Mouse (Mus musculus) ES-E14 (cell line): ENCODE measurements around the gene Gucy2e. TPM values are rescaled to one million over a fixed set of nuclear protein-coding genes. Genes with fewer than 3 reads are reported as not detected.

ENCODE experiments used
- DNase-seq: peaks from one replicate; pipeline ENCODE4 v3.0.0-alpha.2; 2013; ENCODE audit warnings: low read depth, low spot score
- H3K27ac ChIP-seq: 2 replicates; pipeline ENCODE4 v1.5.1; 2012; ENCODE audit warnings: low read depth, mild to moderate bottlenecking, low read length, moderate library complexity, mixed read lengths; ENCODE audit not compliant: poor library complexity, insufficient read depth, severe bottlenecking
- H3K36me3 ChIP-seq: 2 replicates; pipeline ENCODE4 v1.6.1; 2012; ENCODE audit warnings: mild to moderate bottlenecking, low read length, moderate library complexity, mixed read lengths; ENCODE audit not compliant: control insufficient read depth, poor library complexity, insufficient read depth, severe bottlenecking
- H3K4me1 ChIP-seq, 2 experiments: fragments of 150-350 bp in 1 of 2; sonication (generic) in 1 of 2; 2 replicates each; pipeline ENCODE4 v1.6.1; 2012; ENCODE audit warnings: low read length in 2 of 2, mild to moderate bottlenecking in 1 of 2, mixed read lengths in 1 of 2; ENCODE audit not compliant: control insufficient read depth in 2 of 2, insufficient read depth in 2 of 2, poor library complexity in 1 of 2
- H3K4me3 ChIP-seq, 2 experiments: fragments of 150-350 bp in 1 of 2; sonication (generic) in 1 of 2; 2 replicates each; pipeline ENCODE4 v1.5.1; 2012; ENCODE audit warnings: low read length in 2 of 2, low read depth in 1 of 2, mild to moderate bottlenecking in 1 of 2, mixed read lengths in 1 of 2; ENCODE audit not compliant: insufficient read depth in 1 of 2, poor library complexity in 1 of 2, severe bottlenecking in 1 of 2
- H3K9ac ChIP-seq: 2 replicates; pipeline ENCODE4 v1.6.1; 2012; ENCODE audit warnings: low read depth, mild to moderate bottlenecking, low read length, mixed read lengths; ENCODE audit not compliant: poor library complexity, insufficient read depth, severe bottlenecking
- H3K9me3 ChIP-seq: fragments of 150-350 bp; sonication (generic); 2 replicates; pipeline ENCODE4 v1.6.1; 2012; ENCODE audit warnings: low read depth, mild to moderate bottlenecking, low read length; ENCODE audit not compliant: control insufficient read depth, insufficient read depth
- CHD2 ChIP-seq: IDR thresholded peaks from 2 replicates; pipeline ENCODE4 v1.6.1; 2014; ENCODE audit warnings: mild to moderate bottlenecking, low read depth, low read length, inconsistent platforms
- HCFC1 ChIP-seq: IDR thresholded peaks from 2 replicates; pipeline ENCODE4 v1.6.1; 2012; ENCODE audit warnings: low read length, inconsistent platforms, borderline replicate concordance; ENCODE audit not compliant: insufficient read depth
- MAFK ChIP-seq: IDR thresholded peaks from 2 replicates; pipeline ENCODE4 v1.6.1; 2014; ENCODE audit warnings: mild to moderate bottlenecking, low read depth, low read length, inconsistent platforms; ENCODE audit not compliant: insufficient read depth
- ZC3H11A ChIP-seq: IDR thresholded peaks from 2 replicates; pipeline ENCODE4 v1.6.1; 2012; ENCODE audit warnings: low read depth, mild to moderate bottlenecking, inconsistent platforms, low read length, borderline replicate concordance
- ZNF384 ChIP-seq: IDR thresholded peaks from 2 replicates; pipeline ENCODE4 v1.6.1; 2012; ENCODE audit warnings: low read depth, low read length, inconsistent platforms
- in situ Hi-C, 2 experiments: fragments of 600-800 bp; cut with MboI; formaldehyde crosslinking; loops; one replicate each; pipeline ENCODE4 v1.15.1; 2025; ENCODE audit warnings: low sequenced_read_pairs in 2 of 2, inconsistent platforms in 1 of 2; ENCODE audit not compliant: unreplicated experiment in 2 of 2
- total RNA-seq: library from RNA; depleted of rRNA; stranded (reverse); fragments of 300-350 nt; gene quantifications from 2 replicates; pipeline ENCODE4 v1.2.3, GENCODE M21; 2012

The Gucy2e gene
- total RNA-seq, 1 experiment: 0.09 TPM

- in situ Hi-C loops: loop anchor here (10.0 kb wide), 1 partner anchor 48 kb away; no protein-coding TSS in a partner anchor
- peaks cover 0 to 4% of the 10 kb centered on the region in 2 experiments; a peak in 1 of 4 replicates for H3K4me1 ChIP-seq
- no peak overlapping the region for H3K9ac ChIP-seq
- no peaks in the 10 kb centered on the region for H3K36me3 ChIP-seq
- H3K9me3 ChIP-seq: no peaks in the 10 kb centered on the region
- TF ChIP-seq CHD2 (no peak), MAFK (no peak), ZNF384 (no peak)
- no peak for DNase-seq
- no peak overlapping the region for H3K27ac ChIP-seq
- peak overlapping the region; percentile 31 to 46; a peak in 3 of 4 replicates for H3K4me3 ChIP-seq
Measured at GRCm38 (mm10) chr11:69197194-69197593, 39.6 kb downstream of the Gucy2e start.

- Histone ChIP-seq H3K36me3 (no peaks in the 10 kb centered on the region), H3K4me3 (peak overlapping the region in 1 of 2 experiments; percentile 46; a peak in 1 of 4 replicates), H3K4me1 (peaks cover 0 to 4% of the 10 kb centered on the region in 2 experiments; a peak in 1 of 4 replicates), H3K9ac (no peak overlapping the region), H3K27ac (no peak overlapping the region), H3K9me3 (no peaks in the 10 kb centered on the region)
- no peak for DNase-seq
- TF ChIP-seq ZC3H11A (peak; percentile 19; the same call in 1 of the 2 replicates), CHD2 (no peak), HCFC1 (no peak), MAFK (no peak), ZNF384 (no peak)
- in situ Hi-C loops: loop anchor here (10.0 kb wide), 1 partner anchor 48 kb away; no protein-coding TSS in a partner anchor
Measured at GRCm38 (mm10) chr11:69196766-69197165, 40.1 kb downstream of the Gucy2e start.

GRCm38 (mm10) chr11:69192840-69193239 is 44.0 kb downstream of the Gucy2e start:
- no peak overlapping the region for H3K27ac ChIP-seq
- no peaks in the 10 kb centered on the region for H3K9me3 ChIP-seq
- TF ChIP-seq ZC3H11A (peak; percentile 89), HCFC1 (no peak)
- no peak overlapping the region for H3K4me3 ChIP-seq
- no peak overlapping the region for H3K9ac ChIP-seq
- in situ Hi-C loops: loop anchor here (10.0 kb wide), 1 partner anchor 52 kb away; no protein-coding TSS in a partner anchor
- no peaks in the 10 kb centered on the region for H3K36me3 ChIP-seq
- H3K4me1 ChIP-seq: peaks cover 0 to 4% of the 10 kb centered on the region in 2 experiments; a peak in 1 of 4 replicates
- DNase-seq: peak; percentile 25

DNA sequence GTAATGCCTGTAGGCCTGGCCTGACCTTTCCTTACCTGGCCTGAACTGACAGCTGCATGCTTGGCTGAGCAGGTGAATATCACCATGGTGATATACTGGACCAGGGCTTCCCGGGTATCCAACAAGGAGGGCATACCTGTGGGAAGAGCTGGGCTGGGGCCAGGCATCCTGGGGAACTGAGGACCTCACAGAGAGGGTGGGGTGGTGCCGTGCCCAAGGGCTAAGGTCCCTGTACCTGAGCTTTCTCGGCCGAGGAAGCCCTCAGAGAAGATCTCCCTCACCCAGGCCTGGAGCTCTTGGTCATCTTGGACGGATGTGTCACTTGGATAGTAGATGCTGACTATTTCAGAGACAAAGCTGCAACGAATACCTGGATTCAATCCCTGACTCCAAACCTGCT is 50.9 kb downstream of the Gucy2e start:
- TF ChIP-seq ZC3H11A: no peak
- no peak for TF ChIP-seq MAFK
- no peak for TF ChIP-seq CHD2
- no peak for TF ChIP-seq HCFC1
- no peak for TF ChIP-seq ZNF384
- no peak overlapping the region for H3K9ac ChIP-seq
- H3K4me1 ChIP-seq: no peaks in the 10 kb centered on the region
- H3K36me3 ChIP-seq: no peaks in the 10 kb centered on the region
- H3K9me3 ChIP-seq: no peaks in the 10 kb centered on the region
- no peak for DNase-seq
- H3K27ac ChIP-seq: no peak overlapping the region
- no peak overlapping the region for H3K4me3 ChIP-seq
- in situ Hi-C loops: no loop called here

- no peak overlapping the region for H3K9ac ChIP-seq
- no peak overlapping the region for H3K27ac ChIP-seq
- in situ Hi-C loops: no loop called here
- no peaks in the 10 kb centered on the region for H3K4me1 ChIP-seq
- no peak for DNase-seq
- no peaks in the 10 kb centered on the region for H3K9me3 ChIP-seq
- TF ChIP-seq ZC3H11A: no peak
- no peak for TF ChIP-seq MAFK
- TF ChIP-seq ZNF384: no peak
- no peak for TF ChIP-seq CHD2
- TF ChIP-seq HCFC1: no peak
- no peaks in the 10 kb centered on the region for H3K36me3 ChIP-seq
- H3K4me3 ChIP-seq: no peak overlapping the region
Measured at GRCm38 (mm10) chr11:69185031-69185430, 51.8 kb downstream of the Gucy2e start.
